Mouse (Mus musculus) fat pad, adult 2 months (tissue): ENCODE results near the gene C1ql1.

ENCODE experiments used
- DNase-seq: peaks from one replicate; pipeline ENCODE4 v3.0.0-alpha.2; 2011; ENCODE audit warnings: low read depth, low spot score; ENCODE audit errors: extremely low read depth

The C1ql1 gene

DNA sequence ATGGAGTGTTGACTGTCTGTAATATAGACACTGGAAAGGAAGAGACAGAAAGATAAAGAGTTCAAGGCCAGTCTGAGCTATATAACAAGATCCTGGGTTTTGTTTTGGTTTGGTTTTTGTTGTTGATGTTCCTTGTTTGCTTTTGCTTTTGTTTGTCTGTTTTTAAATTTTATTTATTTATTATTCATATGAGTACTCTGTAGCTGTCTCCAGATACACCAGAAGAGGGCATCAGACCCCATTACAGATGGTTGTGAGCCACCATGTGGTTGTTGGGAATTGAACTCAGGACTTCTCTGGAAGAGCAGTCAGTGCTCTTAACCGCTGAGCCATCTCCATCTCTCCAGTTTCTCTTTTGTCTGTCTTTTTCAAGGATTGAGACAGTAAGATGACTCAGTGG lies 12.4 kb upstream of the C1ql1 start:
- DNase-seq = no peak

DNA sequence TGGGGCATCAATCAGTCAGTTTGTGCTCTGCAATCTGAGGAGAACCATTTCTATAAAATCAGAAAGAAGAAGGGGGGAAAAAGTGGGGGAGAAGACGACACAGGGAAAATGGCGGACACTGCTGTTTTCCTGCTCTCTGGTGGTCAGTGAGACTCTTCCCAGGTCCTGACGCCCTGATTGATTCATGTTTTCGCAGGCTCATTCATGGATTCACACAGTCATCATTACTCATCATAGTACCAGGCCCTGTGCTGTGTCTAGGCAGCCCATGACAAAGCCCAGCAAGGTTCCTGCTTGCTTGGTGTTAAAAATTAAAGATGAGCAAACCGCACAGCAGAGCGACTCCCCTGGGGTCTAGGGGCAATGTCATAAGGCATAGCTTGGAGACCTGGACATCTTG lies 11.9 kb upstream of the C1ql1 start:
- DNase-seq = no peak

DNA sequence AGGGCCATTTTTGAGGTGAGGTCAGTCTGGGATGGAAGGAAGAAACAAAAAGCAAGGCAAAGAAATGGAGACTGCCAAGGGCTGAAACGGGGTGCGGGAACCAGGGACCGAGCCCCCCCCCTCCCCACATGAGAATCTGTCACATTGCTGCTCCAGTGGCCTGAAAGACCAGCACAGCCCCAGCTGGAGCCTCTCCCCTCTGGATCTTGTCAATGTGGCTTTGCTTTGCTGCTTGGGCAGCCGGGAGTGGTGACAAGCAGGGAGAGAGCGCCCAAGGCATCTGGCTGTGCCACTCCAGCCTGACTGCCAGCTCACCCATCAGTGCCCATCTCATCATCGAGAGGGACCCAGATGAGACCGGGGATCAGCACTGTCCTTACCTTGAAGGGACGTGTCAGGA lies 11.2 kb upstream of the C1ql1 start:
- DNase-seq = no peak

DNA sequence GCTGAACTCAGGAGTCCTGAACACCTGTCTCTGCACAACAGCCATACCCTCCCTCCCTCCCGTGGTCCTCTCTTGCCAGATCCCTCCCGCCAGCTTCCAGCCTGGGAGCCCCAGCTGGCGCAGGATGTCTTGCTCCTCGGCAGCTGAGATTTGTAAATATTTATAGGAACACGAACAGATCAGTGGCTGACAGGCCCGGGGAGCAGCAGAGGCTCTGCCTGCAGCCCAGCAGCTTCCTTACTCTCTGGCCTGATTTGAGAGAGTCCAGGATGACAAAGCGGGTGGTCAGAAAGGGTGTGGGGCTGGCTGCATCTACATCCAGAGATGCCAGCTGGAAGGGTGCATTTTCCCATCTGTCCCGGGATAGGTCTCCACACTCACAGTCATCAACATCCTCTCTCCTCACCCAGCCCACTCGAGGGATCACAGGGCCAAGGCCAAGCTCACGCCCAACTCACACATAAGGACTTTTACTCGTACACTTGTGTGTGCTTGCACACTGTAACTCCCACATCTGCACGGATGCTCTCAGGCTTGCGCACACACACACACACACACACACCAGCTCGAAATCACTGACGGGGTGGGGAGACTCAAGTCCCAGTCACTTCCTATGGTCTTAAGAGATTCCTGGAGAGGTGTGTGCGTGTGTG lies 10.6 kb upstream of the C1ql1 start:
- DNase-seq = no peak

DNA sequence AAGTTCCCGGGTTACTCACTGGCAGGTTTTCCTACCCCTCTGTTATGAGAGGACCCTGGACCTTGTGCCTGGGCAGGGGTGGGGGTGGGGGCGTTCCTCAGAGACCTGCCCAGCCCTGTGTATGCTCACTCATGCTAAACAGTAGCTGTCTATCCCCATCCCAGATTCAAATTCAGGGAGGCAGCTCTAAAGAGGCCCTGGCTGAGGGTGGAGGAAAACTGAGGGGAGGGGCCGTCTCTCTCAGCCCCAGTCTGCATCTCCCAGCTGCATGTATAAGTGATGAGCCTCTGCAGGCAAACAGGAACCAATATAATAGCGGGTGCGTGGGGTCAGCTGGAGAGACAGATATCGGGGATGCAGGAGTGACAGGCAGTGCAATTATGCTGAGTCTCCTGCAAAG lies 6.4 kb upstream of the C1ql1 start:
- no peak for DNase-seq

DNA sequence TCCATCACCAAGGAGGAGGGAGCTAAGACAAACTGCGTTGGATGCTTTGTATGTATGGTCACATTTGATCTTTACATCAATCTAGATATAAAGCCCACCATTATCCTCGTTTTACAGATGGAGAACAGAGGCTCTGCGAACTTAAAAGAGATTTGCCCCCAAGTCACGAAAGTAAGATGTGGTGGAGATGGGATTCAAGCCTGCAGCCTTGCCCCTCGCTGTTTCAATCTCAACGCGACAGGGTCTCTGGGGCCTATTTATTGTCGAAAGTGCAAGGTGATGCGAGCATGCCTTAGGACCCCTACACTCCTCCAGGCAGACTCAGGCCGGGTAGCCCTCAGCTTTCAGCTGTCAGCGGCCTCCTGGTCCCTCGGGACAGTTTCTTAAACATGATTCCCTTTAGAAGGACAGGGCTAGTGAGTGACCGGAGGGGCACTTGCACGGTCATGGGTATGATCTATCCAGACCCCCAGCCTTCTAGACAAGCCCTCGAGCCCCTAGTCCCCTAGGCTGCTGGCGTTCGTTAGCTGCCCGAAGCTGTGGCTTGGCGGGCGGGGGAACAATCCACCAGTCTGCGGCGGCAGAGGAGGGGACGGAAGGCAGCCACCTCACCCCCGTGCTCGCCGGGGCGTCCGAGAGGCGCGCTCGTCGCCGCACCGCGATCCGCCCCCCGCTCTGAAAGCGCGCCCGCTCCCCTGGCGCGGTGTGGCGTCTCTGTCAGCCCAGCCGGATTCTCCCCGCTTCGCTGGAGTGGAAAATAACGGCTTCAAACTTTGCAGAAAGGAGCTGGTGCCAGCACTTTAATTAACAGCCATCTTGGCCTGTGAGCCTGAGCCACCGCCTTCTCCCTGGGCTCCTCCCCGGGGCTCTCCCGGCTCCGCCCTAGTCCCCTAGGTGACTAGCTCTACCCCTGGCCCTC lies 1.8 kb upstream of the C1ql1 start:
- no peak for DNase-seq

DNA sequence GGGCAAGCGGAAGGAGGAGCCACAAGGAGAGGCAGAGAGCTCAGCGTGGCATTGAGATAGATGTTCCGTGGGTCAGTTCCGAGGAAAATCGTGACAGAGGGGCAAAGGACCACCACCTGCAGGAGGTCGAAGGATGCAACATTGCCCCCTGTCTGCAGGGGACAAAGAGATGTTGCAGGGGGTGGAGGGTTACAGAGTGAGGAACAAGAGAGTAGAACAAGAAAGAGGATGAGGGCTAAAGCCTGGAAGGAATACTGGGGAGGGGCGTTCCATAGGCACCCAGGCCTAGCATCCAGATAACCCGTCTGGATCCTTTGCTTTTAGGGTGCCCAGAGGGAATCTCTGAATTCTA lies 480 bp upstream of the C1ql1 start:
- no peak for DNase-seq

DNA sequence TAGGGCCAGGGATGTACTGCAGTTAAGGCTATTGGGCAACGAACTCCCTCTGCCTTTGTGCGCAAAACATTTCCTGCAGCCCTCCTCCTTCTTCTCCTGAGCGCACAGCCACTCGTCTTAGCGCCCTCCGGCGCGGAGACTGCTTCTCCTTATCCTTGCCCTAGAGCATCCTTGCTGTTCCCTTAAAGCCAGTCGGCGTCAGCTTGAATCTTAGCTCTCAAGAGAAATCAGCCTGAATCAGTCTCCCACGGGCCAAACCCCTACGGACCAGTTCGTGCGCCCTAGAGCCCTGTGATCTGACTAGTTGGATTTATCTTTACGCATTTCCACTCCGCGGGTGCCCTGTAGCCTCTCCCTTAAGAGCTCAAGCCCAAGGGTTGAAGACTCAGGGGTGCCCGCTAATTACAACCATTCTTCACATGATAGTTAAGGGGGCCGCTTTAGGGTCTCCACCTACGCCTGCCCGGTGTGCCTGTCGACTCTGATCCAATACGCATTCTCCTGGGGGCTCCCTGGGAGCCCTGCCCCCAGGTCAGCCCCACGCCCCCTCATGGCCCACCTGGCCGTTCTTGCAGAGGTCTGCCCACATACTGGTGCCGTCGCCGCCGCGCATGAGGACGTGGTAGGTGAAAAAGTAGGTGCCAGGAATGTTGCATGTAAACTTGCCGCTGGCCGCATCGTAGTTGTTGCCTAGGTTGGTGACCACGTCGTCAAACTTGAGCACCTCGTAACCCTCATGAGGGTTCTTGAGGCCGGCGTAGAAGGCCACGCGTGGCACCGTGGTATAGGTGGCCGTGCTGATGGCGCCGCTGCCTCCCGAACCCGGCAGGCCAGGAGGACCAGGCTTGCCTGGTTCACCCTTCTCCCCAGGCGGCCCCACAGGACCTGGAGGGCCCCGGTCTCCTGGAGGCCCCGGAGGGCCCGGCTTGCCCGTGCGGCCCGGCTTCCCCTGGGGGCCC lies 903 bp downstream of the C1ql1 start:
- DNase-seq = no peak

DNA sequence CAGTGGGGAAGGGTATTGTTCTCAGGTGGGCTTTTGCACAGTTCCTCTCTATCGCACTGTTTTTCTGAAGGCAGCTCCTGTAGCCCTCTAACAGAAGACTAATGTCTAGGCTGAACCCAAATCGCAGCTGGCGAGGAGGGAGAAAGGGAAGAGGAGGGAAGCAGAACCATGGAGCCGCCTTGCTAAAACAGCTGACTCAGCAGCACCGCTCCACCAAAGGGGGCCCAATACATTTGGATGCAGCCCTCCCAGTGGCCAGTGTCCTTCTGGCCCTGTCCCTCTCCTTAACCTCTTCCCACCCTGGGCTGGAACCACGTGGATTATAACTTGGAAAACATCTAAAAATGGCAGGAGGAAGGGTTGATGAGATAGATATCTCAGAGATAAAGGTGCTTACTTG lies 5.3 kb downstream of the C1ql1 start:
- no peak for DNase-seq

DNA sequence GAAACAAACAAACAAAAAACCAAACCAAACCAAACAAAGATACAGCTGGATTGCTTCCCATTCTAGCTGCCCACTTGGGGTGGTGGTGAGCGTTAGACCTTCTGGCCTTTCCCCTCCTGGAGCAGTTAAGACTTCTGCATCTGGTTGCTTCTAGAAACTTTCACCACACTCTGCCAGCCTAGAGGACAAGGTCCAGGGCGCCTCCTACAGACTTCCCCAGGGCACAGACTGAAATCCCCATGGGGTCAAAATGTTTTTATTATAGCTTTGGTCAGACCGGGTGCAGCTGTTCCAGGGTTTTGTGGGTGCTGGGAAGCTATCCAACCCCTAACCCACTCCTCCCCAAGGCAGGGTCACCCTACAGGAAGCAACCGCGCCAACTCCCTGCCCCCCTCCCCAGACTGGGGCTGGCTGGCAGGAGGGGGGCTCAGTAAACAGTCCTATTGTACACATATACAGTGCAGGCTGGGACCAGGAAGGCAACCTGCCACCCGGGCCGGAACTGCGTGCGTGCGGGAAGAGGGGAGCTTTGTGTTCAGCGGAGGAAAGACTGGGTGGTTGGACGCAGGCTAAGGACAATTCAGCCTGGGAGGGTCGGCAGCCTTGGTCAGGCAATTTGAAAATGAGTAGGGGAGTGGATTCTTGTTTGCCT lies 7.3 kb downstream of the C1ql1 start:
- no peak for DNase-seq

DNA sequence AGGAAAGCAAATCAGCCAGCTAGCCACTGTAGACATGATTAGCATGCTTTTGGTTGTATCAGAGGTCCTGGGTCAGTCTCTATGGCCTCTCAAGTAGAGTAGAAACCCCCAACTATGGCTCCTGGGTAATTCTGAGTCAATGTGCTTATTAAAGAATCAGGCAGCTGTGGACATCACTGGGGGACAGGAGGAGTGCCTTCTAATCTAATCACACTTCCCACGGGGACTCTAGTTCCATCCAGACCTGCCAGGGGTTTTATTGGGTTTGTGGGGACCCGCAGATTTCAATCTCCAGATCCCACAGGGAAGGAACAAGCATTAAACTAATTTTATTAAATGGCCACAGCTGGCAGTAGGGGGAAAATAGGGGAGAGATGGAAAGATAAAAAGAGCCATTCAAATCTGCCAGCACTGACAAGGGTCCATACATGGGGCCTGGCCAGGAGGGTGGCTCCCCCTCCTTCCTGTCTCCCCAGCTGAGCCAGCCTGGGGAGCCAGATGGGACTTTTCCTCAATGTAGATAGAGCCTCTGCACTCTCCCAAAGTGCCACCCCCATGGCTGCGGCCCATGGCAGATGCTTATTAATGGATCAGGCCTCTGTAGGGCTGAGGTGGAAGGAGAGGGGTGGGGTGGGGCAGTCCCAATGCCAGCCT lies 8.8 kb downstream of the C1ql1 start:
- no peak for DNase-seq

DNA sequence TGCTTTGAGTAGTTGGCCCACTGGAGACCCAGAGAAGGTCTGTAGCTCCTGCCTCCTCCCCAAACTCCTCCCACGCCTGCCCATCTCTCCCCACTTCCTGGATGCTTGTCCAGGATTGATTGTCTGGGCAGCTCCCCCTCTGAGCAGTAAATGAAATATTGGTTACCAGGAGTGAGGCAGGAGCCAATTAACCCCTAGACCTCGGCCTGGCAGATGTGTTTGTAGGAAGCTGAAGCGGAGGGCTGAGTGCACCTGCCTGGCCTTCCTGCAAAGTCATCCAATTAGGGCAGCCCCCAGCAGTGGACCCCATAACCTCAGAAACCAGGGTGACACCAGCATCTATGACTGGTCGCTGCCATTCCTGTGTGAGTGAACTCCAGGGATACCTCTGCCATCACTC lies 10.2 kb downstream of the C1ql1 start:
- DNase-seq = no peak

DNA sequence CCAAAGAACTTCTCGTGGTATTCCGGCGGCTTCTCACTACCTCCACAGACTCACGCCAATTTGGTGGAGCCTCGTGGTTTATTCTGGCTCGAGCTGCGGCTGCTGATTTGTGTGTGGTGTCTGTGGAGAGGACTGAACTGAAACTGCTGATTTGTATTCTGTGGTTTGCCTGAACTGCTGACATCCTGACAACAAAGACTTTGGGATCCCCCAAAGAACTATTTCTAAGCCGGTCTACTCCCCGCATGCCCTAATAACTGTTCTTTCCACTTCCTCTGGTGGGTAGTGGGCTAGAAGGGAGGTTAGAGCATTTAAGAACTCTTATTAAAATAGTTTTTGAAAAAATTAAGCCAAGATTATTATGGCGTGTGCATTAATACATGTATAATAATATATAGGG lies 15.8 kb downstream of the C1ql1 start:
- DNase-seq = no peak

DNA sequence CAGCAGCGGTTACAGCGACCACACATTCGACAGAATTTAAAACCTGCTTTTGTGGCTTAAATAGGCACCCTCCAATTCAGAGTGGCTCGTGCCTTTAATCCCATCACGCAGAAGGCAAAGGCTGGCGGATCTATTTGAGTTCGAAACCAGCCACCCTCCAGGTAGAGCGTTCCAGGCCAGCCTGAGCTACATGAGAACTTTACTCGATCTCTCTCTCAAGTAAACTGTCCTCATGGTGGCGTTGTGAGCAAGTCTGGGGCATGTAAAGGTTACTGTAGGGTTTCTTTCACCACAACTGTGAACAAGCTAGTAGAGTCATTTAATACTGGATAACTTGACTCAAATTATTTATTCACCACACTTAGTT lies 21.2 kb downstream of the C1ql1 start:
- no peak for DNase-seq

DNA sequence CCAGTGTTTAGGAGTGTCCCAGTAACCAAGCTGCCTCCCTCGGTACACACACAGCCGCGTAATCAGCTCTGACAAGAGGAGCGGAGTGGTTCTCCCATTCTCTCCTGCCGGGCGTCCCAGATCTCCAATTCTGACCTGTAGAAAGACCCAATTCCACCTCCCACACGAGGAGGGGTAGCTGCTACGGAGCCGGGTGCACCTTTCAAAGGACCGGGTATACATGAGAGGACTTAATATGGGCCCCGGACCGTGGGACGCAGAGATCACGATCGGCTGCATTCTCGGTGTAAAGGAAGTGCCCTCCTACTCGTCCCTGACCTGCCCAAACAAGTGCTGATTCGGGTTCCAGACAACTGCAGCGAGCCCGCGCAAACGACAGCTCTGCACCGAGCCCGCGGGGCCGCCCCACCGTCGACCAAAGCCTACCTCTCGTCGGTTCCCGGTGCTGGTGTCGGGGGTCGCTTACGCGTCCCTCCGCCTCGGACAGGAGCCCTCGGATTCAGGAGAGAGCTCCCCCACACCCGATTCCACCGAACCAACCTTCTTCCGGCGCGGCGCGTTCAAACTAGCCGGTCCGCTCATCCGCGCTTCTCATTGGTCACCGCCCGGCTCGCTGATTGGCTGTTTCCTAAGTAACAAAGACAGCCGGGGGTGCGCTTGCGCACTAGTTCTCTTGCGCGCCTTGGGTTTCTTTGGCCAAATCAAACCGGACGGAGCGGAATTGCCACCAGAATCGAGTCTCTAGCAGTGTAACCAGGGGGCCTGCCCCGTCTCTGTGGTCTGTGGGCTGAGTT lies 21.7 kb downstream of the C1ql1 start, which contains the start of gene Kif18b:
Gene Kif18b (minus strand): TSS at position 568 of the 794 bp plus-strand sequence.
- peak; percentile 54 for DNase-seq

DNA sequence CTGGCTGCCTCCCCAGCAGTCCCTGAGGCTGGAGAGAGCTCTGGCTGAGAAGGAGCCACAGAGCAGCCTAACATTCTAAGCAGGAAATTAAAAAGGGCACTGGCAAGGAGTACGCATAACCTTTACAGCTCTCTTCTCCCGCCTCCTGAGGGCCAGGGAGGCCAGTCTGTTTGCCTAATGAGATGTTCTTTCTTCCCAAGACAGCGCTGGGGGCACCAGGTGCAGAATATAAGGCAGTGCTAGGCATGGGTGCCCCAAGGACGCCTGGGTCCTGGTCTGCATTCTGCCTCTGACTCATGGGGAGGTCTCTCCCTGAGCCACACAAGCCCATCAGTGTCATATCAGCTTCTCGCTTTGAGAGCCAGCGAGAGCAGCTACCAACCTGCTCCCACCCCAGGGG lies 25.0 kb downstream of the C1ql1 start:
- no peak for DNase-seq

DNA sequence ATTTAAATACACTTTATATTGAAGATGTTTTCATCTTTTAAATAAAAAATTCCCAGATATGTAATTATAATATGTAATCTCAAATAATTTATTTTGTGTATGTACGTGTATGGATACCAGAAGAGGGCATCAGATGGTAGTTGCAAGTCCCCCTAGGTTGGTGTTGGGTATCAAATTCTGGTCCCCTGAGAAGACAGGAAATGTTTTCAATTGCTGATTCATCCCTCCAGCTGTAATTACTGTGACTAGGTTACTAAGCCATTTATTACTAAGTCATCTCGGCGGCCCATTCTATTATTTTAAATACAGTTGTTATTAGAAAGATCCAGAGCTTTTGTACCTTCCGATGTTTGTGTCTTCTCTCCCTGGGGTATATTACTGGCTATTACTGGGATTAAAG lies 28.4 kb downstream of the C1ql1 start:
- no peak for DNase-seq

DNA sequence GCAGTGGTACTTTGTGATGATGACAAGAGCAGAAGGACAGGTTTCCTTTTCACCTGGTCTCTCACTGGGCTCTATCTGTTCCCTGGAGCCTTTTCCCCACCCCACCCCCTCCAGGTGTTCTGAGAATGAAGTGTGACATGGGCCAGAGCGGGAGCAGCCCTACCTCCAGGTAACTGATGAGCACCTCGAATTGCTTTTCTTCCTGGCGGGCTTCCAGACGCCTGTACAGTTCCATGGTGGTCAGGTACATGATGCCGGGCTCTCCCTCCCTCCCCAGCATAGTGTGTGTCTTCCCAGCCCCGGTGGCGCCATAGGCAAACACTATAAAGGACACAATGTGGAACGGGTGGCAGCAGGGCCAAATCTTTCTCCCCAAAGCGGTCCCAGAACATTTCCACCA lies 31.1 kb downstream of the C1ql1 start:
- DNase-seq = no peak

DNA sequence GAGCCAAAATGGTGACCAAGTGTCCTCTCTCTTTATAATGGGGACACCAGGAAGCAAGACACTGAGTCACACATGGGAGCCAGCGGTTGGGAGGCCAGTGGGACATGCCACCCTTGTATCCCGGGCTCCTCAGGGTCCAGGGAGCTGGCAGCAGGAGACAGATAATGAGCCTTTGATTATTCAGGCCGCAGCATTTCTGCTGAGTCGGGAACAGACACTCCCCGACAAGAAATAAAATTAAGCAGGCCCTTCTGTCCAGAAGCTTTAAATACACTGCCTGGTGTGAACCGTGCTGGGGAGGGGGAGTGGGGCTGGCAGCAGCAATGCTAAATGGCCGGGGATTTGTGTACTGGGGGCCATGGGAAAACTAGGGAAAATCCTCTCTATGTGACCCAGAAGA lies 35.1 kb downstream of the C1ql1 start:
- DNase-seq = no peak

DNA sequence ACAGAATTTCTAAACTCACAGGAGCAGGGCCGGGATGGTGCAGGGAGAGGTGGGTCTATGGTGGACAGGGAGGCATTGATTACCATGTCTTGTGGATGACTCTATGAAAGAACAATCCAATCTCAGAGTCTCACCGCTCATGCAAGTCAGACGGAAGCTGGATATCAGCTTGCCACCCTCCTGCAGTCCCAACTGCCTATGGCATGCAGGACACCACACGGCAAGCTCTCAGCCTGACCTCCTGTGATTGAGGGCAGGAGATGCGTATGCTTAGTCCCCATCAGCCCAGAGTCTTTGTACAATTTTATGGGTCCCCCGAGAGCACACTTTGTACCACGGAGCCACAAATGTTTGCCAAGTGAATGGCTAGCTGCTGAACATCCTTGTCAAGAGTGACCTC lies 42.8 kb downstream of the C1ql1 start:
- DNase-seq = no peak
